Mouse (Mus musculus) T-helper 17 cell (primary cell): ENCODE data around the gene Prr15l.

Experiments used
- in situ Hi-C, 2 experiments: fragments of 300-600 bp; cut with MboI, MseI; formaldehyde crosslinking; loops; 1 replicate in 1 of 2; 2 replicates in 1 of 2; pipeline ENCODE4 v1.15.1; 2025; ENCODE audit warnings: high pct_unique_total_duplicates in 2 of 2

Prr15l gene

GRCm38 (mm10) chr11:96928088-96928487, at the start of gene Prr15l:
TSS of gene Prr15l (plus strand) at chr11:96928104.
- in situ Hi-C loops: loop anchor here in 1 of 2 experiments (5.0 kb wide), 1 partner anchor 104 kb away; no protein-coding TSS in a partner anchor

- in situ Hi-C loops: loop anchor here in 1 of 2 experiments (10.0 kb wide), 2 partner anchors 464 to 614 kb away; no protein-coding TSS in a partner anchor
Observed at GRCm38 (mm10) chr11:96878715-96879114, 49.2 kb upstream of the Prr15l start.

- in situ Hi-C loops: loop anchor here in 1 of 2 experiments (10.0 kb wide), 2 partner anchors 465 to 615 kb away; no protein-coding TSS in a partner anchor
Observed at GRCm38 (mm10) chr11:96879359-96879758, 48.5 kb upstream of the Prr15l start.

- in situ Hi-C loops: no loop called here
Observed at GRCm38 (mm10) chr11:96880296-96880695, 47.6 kb upstream of the Prr15l start.

GRCm38 (mm10) chr11:96885901-96886340, 42.0 kb upstream of the Prr15l start:
- in situ Hi-C loops: no loop called here

- in situ Hi-C loops: no loop called here
Observed at GRCm38 (mm10) chr11:96886942-96887546, 40.9 kb upstream of the Prr15l start.

GRCm38 (mm10) chr11:96891784-96892527, 35.9 kb upstream of the Prr15l start:
- in situ Hi-C loops: loop anchor here in 1 of 2 experiments (10.0 kb wide), 1 partner anchor 563 kb away; no protein-coding TSS in a partner anchor

GRCm38 (mm10) chr11:96893203-96893842, 34.6 kb upstream of the Prr15l start:
- in situ Hi-C loops: loop anchor here in 1 of 2 experiments (10.0 kb wide), 1 partner anchor 561 kb away; no protein-coding TSS in a partner anchor

- in situ Hi-C loops: loop anchor here in 1 of 2 experiments (10.0 kb wide), 1 partner anchor 559 kb away; no protein-coding TSS in a partner anchor
Observed at GRCm38 (mm10) chr11:96895886-96896285, 32.0 kb upstream of the Prr15l start.

GRCm38 (mm10) chr11:96899449-96900306, 28.2 kb upstream of the Prr15l start:
- in situ Hi-C loops: loop anchor here in 1 of 2 experiments (10.0 kb wide), 1 partner anchor 555 kb away; no protein-coding TSS in a partner anchor

- in situ Hi-C loops: no loop called here
Observed at GRCm38 (mm10) chr11:96901332-96901731, 26.6 kb upstream of the Prr15l start.

GRCm38 (mm10) chr11:96902639-96903635, 25.0 kb upstream of the Prr15l start:
- in situ Hi-C loops: no loop called here

GRCm38 (mm10) chr11:96906431-96907161, 21.3 kb upstream of the Prr15l start:
- in situ Hi-C loops: loop anchor here in 1 of 2 experiments (5.0 kb wide), 1 partner anchor 34 kb away; no protein-coding TSS in a partner anchor

GRCm38 (mm10) chr11:96908594-96908993, 19.3 kb upstream of the Prr15l start:
- in situ Hi-C loops: loop anchor here in 1 of 2 experiments (5.0 kb wide), 1 partner anchor 36 kb away; no protein-coding TSS in a partner anchor

- in situ Hi-C loops: loop anchor here in 1 of 2 experiments (5.0 kb wide), 1 partner anchor 38 kb away; no protein-coding TSS in a partner anchor
Observed at GRCm38 (mm10) chr11:96910003-96910402, 17.9 kb upstream of the Prr15l start.

- in situ Hi-C loops: loop anchor here in 1 of 2 experiments (5.0 kb wide), 1 partner anchor 40 kb away; no protein-coding TSS in a partner anchor
Observed at GRCm38 (mm10) chr11:96912682-96913081, 15.2 kb upstream of the Prr15l start.

- in situ Hi-C loops: loop anchor here in 1 of 2 experiments (5.0 kb wide), 1 partner anchor 106 kb away; no protein-coding TSS in a partner anchor
Observed at GRCm38 (mm10) chr11:96916044-96916884, 11.6 kb upstream of the Prr15l start, which contains the start of gene Cdk5rap3. TSS of gene Cdk5rap3 (minus strand) at chr11:96916496.
